Mouse (Mus musculus) kidney, postnatal 4 days (tissue): ENCODE measurements at regions not wholly inside any gene's neighbourhood (a gene's known extent, or its start where the extent isn't known, plus 50 kb on each side); places are given as distances from the start of the nearest gene placed in this dataset.

Source experiments
- DNase-seq, 2 experiments: peaks; one replicate each; pipeline ENCODE4 v3.0.0; 2021; ENCODE audit warnings: mixed read lengths in 2 of 2

DNA sequence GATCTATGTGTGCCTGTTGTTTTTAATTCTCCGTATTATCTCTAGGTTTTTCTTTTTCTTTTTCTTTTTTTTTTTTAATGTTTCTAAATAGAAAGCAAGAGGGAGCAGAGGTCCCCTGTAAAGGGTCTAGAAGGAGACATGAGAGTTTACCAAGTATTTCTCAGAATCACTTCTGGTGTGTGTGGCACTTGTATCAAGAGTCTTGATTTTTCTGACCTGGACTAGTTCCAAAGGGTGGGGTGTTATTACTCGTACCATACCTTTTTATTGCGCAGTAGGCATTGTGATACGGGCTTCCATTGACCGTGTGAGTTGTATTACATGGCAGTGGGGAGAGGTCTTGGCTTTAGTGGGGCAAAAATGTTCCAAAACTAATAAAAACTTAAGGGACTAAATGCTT is 63.2 kb upstream of the Bmp6 start:
- DNase-seq: no peak

- DNase-seq: no peak
These were observed 56.9 kb upstream of the Bmp6 start for GRCm38 (mm10) chr13:38287960-38288359.

- DNase-seq: no peak
These were observed 56.1 kb upstream of the Bmp6 start for GRCm38 (mm10) chr13:38288572-38289440.

DNA sequence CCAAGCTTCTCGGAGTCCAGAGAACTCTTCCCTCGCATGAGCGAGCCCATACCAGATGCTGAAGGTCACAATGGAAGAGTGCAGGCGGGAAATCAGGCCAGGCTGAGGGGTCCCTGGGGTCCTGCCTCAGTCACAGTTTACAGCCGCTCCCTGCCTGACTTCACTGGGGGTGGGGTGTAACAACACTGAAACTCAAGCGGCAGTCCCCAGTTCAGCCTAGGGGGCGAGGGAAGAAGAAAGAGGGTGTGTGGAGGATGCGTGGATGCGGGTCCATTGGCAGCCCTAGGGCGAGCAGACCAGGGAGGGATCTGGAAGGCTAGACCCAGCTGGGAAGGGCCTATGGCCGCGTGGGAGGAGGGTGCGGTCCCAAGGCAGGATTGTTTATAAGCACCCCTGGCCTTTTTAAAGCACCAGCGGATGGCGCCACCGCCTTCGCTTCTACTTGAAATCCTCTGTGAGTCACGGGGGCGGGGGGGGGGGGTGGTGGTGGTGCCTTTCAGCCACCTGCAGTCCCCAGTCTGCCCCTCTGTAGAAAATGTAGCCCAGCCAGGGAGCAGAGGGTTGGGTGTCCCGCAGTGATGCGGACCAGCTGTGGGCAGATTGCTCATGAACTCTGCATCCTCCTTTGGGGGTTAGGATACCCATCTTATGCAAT is 54.5 kb upstream of the Bmp6 start:
- DNase-seq: peak; percentile 69 to 80

GRCm38 (mm10) chr13:38291487-38291886 is 53.4 kb upstream of the Bmp6 start:
- DNase-seq: no peak
